Mouse (Mus musculus) lung, adult 2 months (tissue): Measurements from ENCODE around the gene Ttyh2. TPM values are rescaled to one million over a fixed set of nuclear protein-coding genes. Genes with fewer than 3 reads are reported as not detected.

ENCODE experiments used
- DNase-seq: peaks from one replicate; pipeline ENCODE4 v3.0.0; 2022
- H3K4me1 ChIP-seq: fragments of 200-500 bp; 2 replicates; pipeline ENCODE4 v1.6.1; 2011; ENCODE audit warnings: low read length; ENCODE audit not compliant: control insufficient read depth, insufficient read depth
- H3K4me3 ChIP-seq: fragments of 200-500 bp; replicated peaks from 2 replicates; pipeline ENCODE3; 2011; ENCODE audit warnings: low read depth, mild to moderate bottlenecking, control low read depth, low read length; ENCODE audit errors: extremely low read depth
- CTCF ChIP-seq: fragments of 200-500 bp; IDR thresholded peaks from 2 replicates; pipeline ENCODE4 v1.5.1; 2011; ENCODE audit warnings: mild to moderate bottlenecking, low read length, control low read depth; ENCODE audit not compliant: insufficient read depth
- POLR2A ChIP-seq: fragments of 200-500 bp; IDR thresholded peaks from 2 replicates; pipeline ENCODE4 v1.6.1; 2011; ENCODE audit warnings: low read depth, mild to moderate bottlenecking, control low read depth, low read length, borderline replicate concordance; ENCODE audit errors: extremely low read depth
- WGBS: fragments of 180-500 bp; shearing (Covaris S2); methylation state at CpG from one replicate; pipeline ENCODE4 v1.1.7; 2018; 5-methylcytosine and 5-hydroxymethylcytosine counted together
- polyA plus RNA-seq: library from polyadenylated mRNA; depleted of rRNA; stranded (reverse); fragments of >200 nt; gene quantifications from 2 replicates; pipeline ENCODE4 v1.2.3, GENCODE M21; 2012

Ttyh2 gene
- polyA plus RNA-seq, 1 experiment, result 20.8 TPM

DNA sequence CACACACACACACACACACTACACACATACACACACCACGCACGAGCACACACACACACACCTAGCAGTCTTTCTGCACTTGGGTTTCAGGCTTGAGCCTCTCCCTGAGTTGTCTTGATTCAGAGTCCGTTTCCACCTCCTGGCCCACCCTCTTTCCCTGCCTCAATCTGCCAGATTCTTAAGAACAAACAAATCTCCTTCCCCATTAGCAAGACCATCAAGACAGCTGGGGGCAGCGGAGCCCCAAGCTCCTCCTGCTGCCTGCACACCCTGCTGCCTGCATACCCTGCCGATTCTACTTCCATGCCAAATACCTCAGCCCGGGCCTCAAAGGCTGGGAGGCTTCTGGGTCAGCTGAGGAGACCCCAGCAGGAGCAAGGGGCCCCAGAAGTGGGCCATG lies 34.6 kb upstream of the Ttyh2 start:
- no peak for TF ChIP-seq POLR2A
- no peak for TF ChIP-seq CTCF
- Histone ChIP-seq H3K4me3 (no peak overlapping the region), H3K4me1 (no peaks in the 10 kb centered on the region)
- DNase-seq, result no peak
- WGBS, result 55% methylated on average over 6 of the region's 6 CpGs

DNA sequence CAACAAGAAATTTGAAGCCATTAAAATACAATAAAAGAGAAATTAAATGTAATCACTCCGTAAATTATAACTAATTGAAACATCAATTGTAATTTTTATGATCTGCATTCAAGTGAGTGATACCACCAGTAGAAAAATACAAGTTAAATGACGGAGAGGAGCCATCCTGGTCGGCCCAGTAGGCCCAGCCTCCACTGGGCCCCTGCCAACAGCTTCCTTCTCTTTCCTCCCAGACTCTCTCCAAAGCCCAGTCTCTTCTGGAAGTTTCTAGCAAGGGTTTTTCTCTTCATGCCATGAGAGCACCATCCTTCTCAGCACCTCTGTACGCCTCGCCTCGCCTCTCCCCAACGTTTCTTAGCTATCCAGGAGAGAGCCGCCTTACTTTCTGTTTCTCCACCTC lies 34.1 kb upstream of the Ttyh2 start:
- no peaks in the 10 kb centered on the region for H3K4me1 ChIP-seq
- DNase-seq, result no peak
- 75% methylated on average over 8 of the region's 8 CpGs for WGBS
- no peak overlapping the region for H3K4me3 ChIP-seq
- TF ChIP-seq POLR2A (no peak), CTCF (no peak)

DNA sequence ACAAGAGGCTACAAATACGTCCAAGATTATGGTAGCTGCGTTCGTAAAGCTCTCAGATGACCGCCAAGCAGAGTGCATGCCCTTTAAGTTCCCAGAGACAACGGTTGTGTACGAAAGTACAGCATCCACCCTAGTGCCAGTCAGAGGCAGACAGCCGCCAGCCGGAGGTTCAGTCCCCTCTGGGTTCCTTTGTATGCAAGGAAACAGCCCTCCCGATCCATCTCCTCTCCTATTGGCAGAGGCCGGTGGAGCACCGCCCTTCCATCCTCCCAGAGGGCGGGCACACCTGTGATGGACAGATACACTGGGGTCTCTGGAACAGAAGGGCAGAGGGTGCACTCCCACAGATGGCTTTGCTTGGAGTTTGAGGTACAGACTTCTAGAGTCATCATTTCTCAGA lies 33.0 kb upstream of the Ttyh2 start:
- no peaks in the 10 kb centered on the region for H3K4me1 ChIP-seq
- 61% methylated on average over 12 of the region's 12 CpGs for WGBS
- no peak for DNase-seq
- H3K4me3 ChIP-seq, result no peak overlapping the region
- TF ChIP-seq CTCF (no peak), POLR2A (no peak)

DNA sequence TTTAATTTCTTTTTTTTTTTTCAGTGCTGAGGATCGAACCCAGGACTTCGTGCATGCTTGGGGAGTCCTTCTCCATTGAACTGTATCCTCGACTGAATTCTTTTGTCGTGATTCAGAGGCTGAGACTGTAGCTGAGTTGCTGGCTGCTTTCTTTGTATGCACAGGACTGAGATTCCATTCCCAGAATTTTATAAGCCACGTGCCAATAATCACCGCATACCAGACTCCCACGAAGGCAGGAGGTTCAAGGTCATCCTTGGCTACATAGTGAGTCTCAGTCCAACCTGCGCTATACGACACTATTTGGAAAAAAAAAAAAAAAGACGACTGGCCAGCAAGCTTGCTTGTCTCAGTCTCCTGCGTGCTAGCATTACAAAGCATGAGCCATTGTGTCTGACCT lies 32.3 kb upstream of the Ttyh2 start:
- Histone ChIP-seq H3K4me1 (no peaks in the 10 kb centered on the region), H3K4me3 (no peak overlapping the region)
- 60% methylated on average over 11 of the region's 11 CpGs for WGBS
- DNase-seq, result no peak
- TF ChIP-seq CTCF (no peak), POLR2A (no peak)

DNA sequence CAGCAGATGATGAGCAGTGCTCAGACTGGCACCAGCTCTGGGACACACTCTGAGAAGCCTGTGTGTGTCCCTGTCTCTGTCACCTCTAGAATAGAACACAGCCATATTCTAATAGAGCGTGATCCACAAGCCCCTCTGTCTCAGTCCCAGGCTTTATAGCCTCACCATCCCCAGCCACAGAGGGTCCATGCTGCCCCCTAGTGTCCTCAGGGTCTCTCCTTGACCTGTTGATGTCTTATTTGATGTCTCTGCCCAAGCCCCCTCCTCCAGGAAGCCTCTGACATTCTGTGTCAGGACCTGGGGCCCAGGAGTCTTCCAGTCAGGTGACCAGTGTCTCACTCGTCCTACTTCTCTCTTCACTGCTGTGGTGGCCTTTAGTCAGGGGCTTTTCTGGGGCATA lies 31.1 kb upstream of the Ttyh2 start:
- H3K4me3 ChIP-seq, result no peak overlapping the region
- H3K4me1 ChIP-seq, result no peaks in the 10 kb centered on the region
- WGBS, result 43% methylated on average over 2 of the region's 2 CpGs
- DNase-seq, result no peak
- TF ChIP-seq POLR2A (no peak), CTCF (no peak)

DNA sequence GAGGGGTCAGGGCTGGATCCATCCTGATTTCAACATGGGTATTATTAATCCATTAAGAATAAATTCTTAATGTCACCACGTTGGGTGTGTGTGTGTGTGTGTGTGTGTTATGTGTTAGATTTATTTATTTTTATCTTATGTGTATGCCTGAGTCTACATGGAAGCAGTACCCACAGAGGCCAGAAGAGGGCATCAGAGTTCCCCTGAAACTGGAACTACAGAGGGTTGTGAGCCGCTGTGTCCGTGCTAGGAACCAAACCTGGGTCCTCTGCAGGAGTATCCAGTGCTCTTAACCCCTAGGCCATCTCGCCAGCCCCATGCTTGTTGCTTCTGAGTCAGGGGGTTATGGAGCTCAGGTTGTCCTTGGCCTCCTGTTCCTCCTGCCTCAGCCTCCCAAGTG lies 25.7 kb upstream of the Ttyh2 start:
- TF ChIP-seq CTCF (no peak), POLR2A (no peak)
- 59% methylated on average over 4 of the region's 4 CpGs for WGBS
- Histone ChIP-seq H3K4me3 (no peak overlapping the region), H3K4me1 (no peaks in the 10 kb centered on the region)
- no peak for DNase-seq

DNA sequence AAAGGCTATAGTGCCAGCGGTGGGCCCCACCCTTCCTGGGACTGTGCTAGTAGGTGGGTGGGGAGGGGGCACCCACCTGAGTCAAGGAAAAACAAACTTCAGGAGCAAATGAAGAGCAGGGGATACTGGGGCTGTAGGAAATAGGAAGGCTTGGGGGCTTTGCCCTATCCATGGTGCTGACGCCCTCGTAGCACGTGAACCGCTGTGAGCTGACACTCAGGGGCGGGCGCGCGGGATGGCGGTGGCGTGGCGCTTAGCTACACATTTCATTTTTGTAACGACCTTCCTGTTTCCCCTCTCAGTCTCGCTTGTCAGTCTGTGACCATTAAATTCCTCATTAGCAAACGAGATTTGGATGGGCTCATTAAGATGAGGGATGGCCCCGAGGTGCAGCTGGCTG lies 22.7 kb upstream of the Ttyh2 start:
- WGBS, result 4% methylated on average over 16 of the region's 16 CpGs
- no peak for DNase-seq
- Histone ChIP-seq H3K4me3 (no peak overlapping the region), H3K4me1 (0 out of 2 replicates have a peak, but pooled peaks cover 2% of the 10 kb centered on the region)
- no peak for TF ChIP-seq POLR2A
- TF ChIP-seq CTCF, result no peak

DNA sequence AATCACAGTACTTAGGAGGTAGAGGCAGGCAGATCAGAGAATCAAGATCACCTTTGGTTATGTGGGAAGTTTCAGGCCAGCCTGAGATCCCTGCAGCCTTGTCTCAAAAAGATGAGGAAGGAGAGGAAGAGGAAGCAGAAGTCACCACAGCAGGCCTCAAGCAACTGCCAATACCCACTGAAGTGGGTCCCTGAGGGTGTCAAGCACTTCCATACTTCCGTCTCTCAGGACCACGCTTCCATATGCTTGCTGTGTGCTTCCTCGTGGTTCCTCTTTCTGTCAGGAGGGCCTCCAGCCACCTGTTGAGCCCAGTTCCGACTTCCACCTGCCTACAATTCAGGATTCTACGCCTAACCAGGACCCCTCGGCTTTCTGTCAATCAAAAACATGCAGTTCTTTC lies 21.6 kb upstream of the Ttyh2 start:
- DNase-seq, result no peak
- H3K4me3 ChIP-seq, result no peak overlapping the region
- no peak for TF ChIP-seq CTCF
- TF ChIP-seq POLR2A, result no peak
- 0 out of 2 replicates have a peak, but pooled peaks cover 2% of the 10 kb centered on the region for H3K4me1 ChIP-seq
- 62% methylated on average over 6 of the region's 6 CpGs for WGBS

DNA sequence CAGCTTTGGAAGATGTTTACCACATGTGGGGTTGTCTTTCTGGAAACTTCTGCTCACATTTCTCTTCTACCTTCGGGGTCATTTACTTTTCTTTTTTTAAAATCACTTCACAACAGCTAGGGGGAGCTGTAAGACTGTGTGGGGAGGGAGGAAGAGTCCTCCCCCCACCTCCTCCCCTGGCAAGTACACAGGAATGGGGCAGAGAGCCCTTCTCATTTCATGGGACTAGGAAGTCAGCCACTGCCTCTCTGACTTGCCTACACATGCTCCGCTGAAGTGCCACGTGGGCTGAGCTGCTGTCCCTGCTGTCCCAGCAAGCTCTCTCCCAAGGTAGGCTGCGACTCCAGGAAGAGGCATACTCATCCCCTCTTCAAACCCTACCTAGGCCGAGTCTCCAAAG lies 20.7 kb upstream of the Ttyh2 start:
- DNase-seq, result peak; percentile 28
- WGBS, result 35% methylated on average over 5 of the region's 5 CpGs
- no peak; the same call in 1 of the 2 replicates for TF ChIP-seq CTCF
- Histone ChIP-seq H3K4me3 (no peak overlapping the region), H3K4me1 (0 out of 2 replicates have a peak, but pooled peaks cover 2% of the 10 kb centered on the region)

DNA sequence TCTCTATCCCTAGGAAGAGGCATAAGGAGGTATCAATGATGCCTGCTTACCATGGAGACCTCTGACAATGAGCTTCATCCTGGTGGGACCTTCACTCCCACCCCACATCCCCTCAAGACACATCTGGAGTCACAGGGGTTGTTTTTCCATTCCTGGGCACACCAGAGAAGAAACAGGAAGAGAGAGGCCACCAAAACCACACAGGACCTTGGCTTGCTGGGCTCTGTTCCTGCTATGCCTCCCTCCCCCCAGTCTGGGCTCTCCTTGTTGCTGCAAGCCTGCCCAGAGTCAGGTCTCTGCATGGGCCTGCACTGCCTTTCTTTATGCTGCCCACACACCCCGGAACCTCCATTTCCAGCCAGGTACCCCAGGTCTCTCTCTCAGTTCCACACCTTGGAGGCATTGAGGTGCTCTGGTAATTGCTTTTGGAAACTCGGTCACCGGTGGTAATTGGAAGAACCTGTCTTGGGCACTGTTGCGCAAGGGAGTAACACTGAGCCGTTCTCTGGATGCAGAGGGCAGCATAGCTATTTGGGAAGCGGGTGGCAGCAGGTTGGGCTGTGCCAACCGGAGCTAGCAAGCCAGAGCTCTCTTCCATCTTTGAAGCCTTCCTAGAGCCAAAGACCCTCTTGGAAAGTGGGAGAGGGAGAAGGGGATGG lies 19.8 kb upstream of the Ttyh2 start:
- 65% methylated on average over 7 of the region's 7 CpGs for WGBS
- H3K4me3 ChIP-seq, result no peak overlapping the region
- H3K4me1 ChIP-seq, result 0 out of 2 replicates have a peak, but pooled peaks cover 2% of the 10 kb centered on the region
- DNase-seq, result no peak
- TF ChIP-seq POLR2A (no peak), CTCF (no peak)
